Mouse (Mus musculus): ENCODE measurements around the gene Tas2r138. TPM values are rescaled to one million over a fixed set of nuclear protein-coding genes. Genes with fewer than 3 reads are reported as not detected.

Gene Tas2r138
- total and polyA plus RNA-seq, 3 experiments = not detected

DNA sequence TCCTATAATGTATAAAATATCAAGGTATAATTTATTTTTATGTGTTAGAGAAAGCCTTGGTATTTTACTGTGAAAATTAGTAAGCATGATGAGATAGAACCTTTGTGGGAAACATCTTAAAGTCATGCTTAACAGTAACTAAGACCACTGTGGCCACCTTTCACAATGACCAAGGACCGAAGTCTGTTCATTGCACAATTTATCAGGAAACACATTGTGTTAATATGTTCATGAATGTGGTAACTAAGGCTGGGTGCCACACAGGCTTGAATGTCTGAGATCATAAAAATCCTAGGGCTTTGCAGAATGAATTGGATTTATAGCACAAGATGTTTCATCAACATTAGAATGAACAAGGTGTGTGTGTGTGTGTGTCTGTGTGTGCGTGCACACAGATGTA lies 24.8 kb downstream of the Tas2r138 start:
- Histone ChIP-seq H3K36me3 (replicated peaks in 1 of 2; ENCODE audit: control insufficient read depth in 1 of 2, insufficient read depth in 1 of 2, low read length in 1 of 2) (no peaks in the 10 kb centered on the region), H3K9ac (ENCODE audit: insufficient read depth, low read depth) (no peak overlapping the region), H3K4me3 (replicated peaks in 1 of 3; ENCODE audit: low read depth in 2 of 3, low read length in 2 of 3, poor library complexity in 1 of 3) (no peak overlapping the region), H3K27me3 (replicated peaks) (no peaks in the 10 kb centered on the region), H3K4me2 (ENCODE audit: insufficient read depth, low read depth, poor library complexity, severe bottlenecking) (no peak overlapping the region), H3K27ac (ENCODE audit: insufficient read depth, low read depth) (no peak overlapping the region), H3K4me1 (ENCODE audit: control insufficient read depth in 1 of 2, insufficient read depth in 2 of 2) (peaks cover 0 to 4% of the 10 kb centered on the region in 2 experiments; a peak in 1 of 4 replicates), H3K9me3 (replicated peaks; ENCODE audit: low read length) (no peaks in the 10 kb centered on the region), H3K79me2 (replicated peaks; ENCODE audit: control insufficient read depth, extremely low read depth, insufficient read depth, poor library complexity, severe bottlenecking) (no peaks in the 10 kb centered on the region)
- no peak for TF ChIP-seq CHD1 (IDR thresholded peaks at IDR 0.05; ENCODE audit: low read depth, low read length)
- TF ChIP-seq CTCF (conservative IDR thresholded peaks at IDR 0.05 in 1 of 2, IDR thresholded peaks at IDR 0.05 in 1 of 2; ENCODE audit: low read depth in 2 of 2, low read length in 2 of 2) = no peak
- no peak for TF ChIP-seq NRF1 (IDR thresholded peaks at IDR 0.05; ENCODE audit: low read depth, low read length)
- no peak for TF ChIP-seq ZC3H11A (IDR thresholded peaks at IDR 0.05; ENCODE audit: low read depth, low read length)
- in situ Hi-C loops (cut with MboI; ENCODE audit: low pct_ligation_motif_present, low pct_unique_long_range_greater_than_20kb, low sequenced_read_pairs) (no loop called here), dilution Hi-C loops (cut with MboI; ENCODE audit: extremely low pct_ligation_motif_present, extremely low pct_unique_long_range_greater_than_20kb, low sequenced_read_pairs) (no loop called here)
- DNase-seq (ENCODE audit: extremely low read depth) = no peak

DNA sequence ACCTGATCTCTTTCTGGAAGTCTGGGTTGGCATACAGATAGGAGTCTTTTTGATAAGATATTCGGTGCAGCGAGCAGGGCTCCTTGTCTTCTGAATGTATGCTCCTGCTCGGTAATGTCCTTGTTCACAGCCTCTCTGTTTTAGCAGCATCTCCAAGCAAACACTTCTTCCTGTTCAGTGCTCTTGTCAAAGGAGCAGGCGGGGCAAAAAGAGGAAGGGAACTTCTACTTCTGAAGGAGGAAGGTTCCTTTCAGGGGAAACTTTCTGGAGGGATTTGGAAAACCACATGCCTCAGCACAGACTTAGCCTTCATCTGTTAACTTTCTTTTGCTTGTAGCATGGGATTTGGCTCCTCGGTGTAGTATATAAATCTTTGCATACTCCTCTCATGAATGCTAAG lies 27.5 kb downstream of the Tas2r138 start, which contains the start of gene Clec5a:
Gene Clec5a, minus strand, starts transcription at position 177 of the 400 bp plus-strand sequence.
- Histone ChIP-seq H3K79me2 (replicated peaks; ENCODE audit: control insufficient read depth, extremely low read depth, insufficient read depth, poor library complexity, severe bottlenecking) (no peaks in the 10 kb centered on the region), H3K4me2 (ENCODE audit: insufficient read depth, low read depth, poor library complexity, severe bottlenecking) (no peak within 1 kb of the TSS), H3K4me3 (replicated peaks in 1 of 3; ENCODE audit: low read depth in 2 of 3, low read length in 2 of 3, poor library complexity in 1 of 3) (no peak within 1 kb of the TSS), H3K27me3 (replicated peaks) (no peaks in the 10 kb centered on the region), H3K27ac (ENCODE audit: insufficient read depth, low read depth) (no peak within 1 kb of the TSS), H3K36me3 (replicated peaks in 1 of 2; ENCODE audit: control insufficient read depth in 1 of 2, insufficient read depth in 1 of 2, low read length in 1 of 2) (no peaks in the 10 kb centered on the region), H3K9me3 (replicated peaks; ENCODE audit: low read length) (no peaks in the 10 kb centered on the region), H3K4me1 (ENCODE audit: control insufficient read depth in 1 of 2, insufficient read depth in 2 of 2) (peaks cover 0 to 4% of the 10 kb centered on the region in 2 experiments; a peak in 1 of 4 replicates), H3K9ac (ENCODE audit: insufficient read depth, low read depth) (no peak within 1 kb of the TSS)
- TF ChIP-seq PAX5 (IDR thresholded peaks at IDR 0.05; ENCODE audit: low read length) (no peak), KAT2A (IDR thresholded peaks at IDR 0.05; ENCODE audit: insufficient replicate concordance, low read length) (no peak), ZMIZ1 (IDR thresholded peaks at IDR 0.05; ENCODE audit: low read depth, low read length) (no peak), NRF1 (IDR thresholded peaks at IDR 0.05; ENCODE audit: low read depth, low read length) (no peak)
- DNase-seq (ENCODE audit: extremely low read depth) = no peak
- in situ Hi-C loops (cut with MboI; ENCODE audit: low pct_ligation_motif_present, low pct_unique_long_range_greater_than_20kb, low sequenced_read_pairs) (no loop called here), dilution Hi-C loops (cut with MboI; ENCODE audit: extremely low pct_ligation_motif_present, extremely low pct_unique_long_range_greater_than_20kb, low sequenced_read_pairs) (no loop called here)

DNA sequence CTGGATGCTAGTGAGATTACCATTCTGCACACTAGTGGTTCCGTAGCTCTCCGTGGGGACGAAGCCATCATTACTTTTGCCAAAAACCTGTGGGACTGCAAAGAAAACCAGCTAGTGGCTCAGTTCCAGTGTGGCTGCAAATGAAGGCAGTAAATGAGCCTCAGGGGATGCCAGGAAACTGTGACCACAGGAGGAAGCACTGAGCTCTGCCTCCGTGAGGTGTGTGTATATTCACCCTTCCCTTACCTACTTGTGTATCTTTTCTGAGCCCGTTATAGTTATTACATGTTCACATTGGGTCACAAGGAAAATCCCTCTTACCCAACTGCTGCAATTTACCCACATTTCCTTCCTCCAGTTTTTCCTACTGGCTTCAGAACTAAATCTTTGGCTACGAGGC lies 28.8 kb downstream of the Tas2r138 start:
- Histone ChIP-seq H3K4me2 (ENCODE audit: insufficient read depth, low read depth, poor library complexity, severe bottlenecking) (no peak overlapping the region), H3K9me3 (replicated peaks; ENCODE audit: low read length) (no peaks in the 10 kb centered on the region), H3K27ac (ENCODE audit: insufficient read depth, low read depth) (no peak overlapping the region), H3K4me3 (replicated peaks in 1 of 3; ENCODE audit: low read depth in 2 of 3, low read length in 2 of 3, poor library complexity in 1 of 3) (no peak overlapping the region), H3K36me3 (replicated peaks in 1 of 2; ENCODE audit: control insufficient read depth in 1 of 2, insufficient read depth in 1 of 2, low read length in 1 of 2) (no peaks in the 10 kb centered on the region), H3K27me3 (replicated peaks) (no peaks in the 10 kb centered on the region), H3K79me2 (replicated peaks; ENCODE audit: control insufficient read depth, extremely low read depth, insufficient read depth, poor library complexity, severe bottlenecking) (no peaks in the 10 kb centered on the region), H3K4me1 (ENCODE audit: control insufficient read depth in 1 of 2, insufficient read depth in 2 of 2) (peaks cover 0 to 4% of the 10 kb centered on the region in 2 experiments; a peak in 1 of 4 replicates), H3K9ac (ENCODE audit: insufficient read depth, low read depth) (no peak overlapping the region)
- TF ChIP-seq ZKSCAN1 (IDR thresholded peaks at IDR 0.05; ENCODE audit: borderline replicate concordance, low read depth, low read length) (no peak), ELF1 (IDR thresholded peaks at IDR 0.05; ENCODE audit: low read depth, low read length) (no peak), CTCF (conservative IDR thresholded peaks at IDR 0.05 in 1 of 2, IDR thresholded peaks at IDR 0.05 in 1 of 2; ENCODE audit: low read depth in 2 of 2, low read length in 2 of 2) (no peak), MAZ (IDR thresholded peaks at IDR 0.05; ENCODE audit: low read depth, low read length) (no peak), IRF4 (IDR thresholded peaks at IDR 0.05; ENCODE audit: low read depth, low read length) (no peak), ZMIZ1 (IDR thresholded peaks at IDR 0.05; ENCODE audit: low read depth, low read length) (no peak), E2F4 (IDR thresholded peaks at IDR 0.05; ENCODE audit: insufficient replicate concordance, low read depth, low read length) (no peak), GABPA (IDR thresholded peaks at IDR 0.05; ENCODE audit: insufficient replicate concordance, low read depth, low read length) (no peak), CHD1 (IDR thresholded peaks at IDR 0.05; ENCODE audit: low read depth, low read length) (no peak), ZC3H11A (IDR thresholded peaks at IDR 0.05; ENCODE audit: low read depth, low read length) (no peak), EP300 (IDR thresholded peaks at IDR 0.05; ENCODE audit: low read length) (no peak), USF1 (IDR thresholded peaks at IDR 0.05; ENCODE audit: low read depth, low read length) (no peak)
- DNase-seq (ENCODE audit: extremely low read depth) = no peak
- in situ Hi-C loops (cut with MboI; ENCODE audit: low pct_ligation_motif_present, low pct_unique_long_range_greater_than_20kb, low sequenced_read_pairs) = no loop called here
- dilution Hi-C loops (cut with MboI; ENCODE audit: extremely low pct_ligation_motif_present, extremely low pct_unique_long_range_greater_than_20kb, low sequenced_read_pairs) = no loop called here
